Mouse (Mus musculus): Measurements from ENCODE around the gene Cdkn1c.

GRCm38 (mm10) chr7:143493616-143494126 lies 32.8 kb upstream of the Cdkn1c start:
- TF ChIP-seq CTCF (IDR thresholded peaks at IDR 0.05; ENCODE audit: borderline replicate concordance, control insufficient read depth, extremely low read depth, insufficient read depth, low read length, poor library complexity) (no peak), POLR2A (IDR thresholded peaks at IDR 0.05; ENCODE audit: control insufficient read depth, extremely low read depth, insufficient read depth, low read length, poor library complexity) (no peak)
